Mouse (Mus musculus) olfactory bulb, adult 2 months (tissue): Measurements from ENCODE around the gene Gng3.

Experiments
- CTCF ChIP-seq: fragments of 200-500 bp; IDR thresholded peaks from 2 replicates; pipeline ENCODE4 v1.5.1; 2012; ENCODE audit warnings: low read depth, mild to moderate bottlenecking, low read length, moderate library complexity; ENCODE audit not compliant: insufficient read depth
- POLR2A ChIP-seq: fragments of 200-500 bp; IDR thresholded peaks from 2 replicates; pipeline ENCODE4 v1.6.1; 2012; ENCODE audit warnings: mild to moderate bottlenecking, low read depth, low read length, moderate library complexity; ENCODE audit not compliant: insufficient read depth

DNA sequence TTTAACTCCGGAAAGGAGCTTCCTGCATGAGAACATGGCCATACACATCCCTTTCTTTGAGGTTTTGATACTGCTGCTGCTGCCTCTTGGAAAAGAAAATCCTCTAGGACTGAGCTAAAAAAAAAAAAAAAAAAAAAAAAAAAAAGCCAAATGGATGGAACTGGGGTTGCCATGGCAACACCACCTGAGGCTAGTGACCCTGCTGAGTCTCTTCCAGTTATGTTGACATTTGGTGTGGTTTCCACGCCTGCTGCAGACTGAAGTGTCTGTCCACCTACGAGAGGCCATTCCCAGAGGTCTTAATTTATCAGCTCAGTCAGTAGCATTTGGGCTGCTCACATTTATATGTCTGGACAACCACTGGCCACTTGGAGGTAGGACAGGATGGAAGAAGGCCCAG, 50.5 kb downstream of the Gng3 start:
- no peak for TF ChIP-seq CTCF
- no peak for TF ChIP-seq POLR2A
